Mouse (Mus musculus) heart, postnatal 4 days (tissue): ENCODE measurements around the gene Gm28510. TPM values are rescaled to one million over a fixed set of nuclear protein-coding genes. Genes with fewer than 3 reads are reported as not detected.
"Not testable (repeated sequence)": the region's sequence is repeated elsewhere in the genome, so short reads cannot be mapped to it uniquely, and the experiment has no call there.

ENCODE experiments used
- DNase-seq: peaks from one replicate; pipeline ENCODE4 v3.0.0; 2021
- total RNA-seq, 2 experiments: library from RNA; stranded (reverse); gene quantifications; 2 replicates each; pipeline ENCODE4 v1.2.3; 2021

Gm28510 gene
- total RNA-seq: not detected

DNA sequence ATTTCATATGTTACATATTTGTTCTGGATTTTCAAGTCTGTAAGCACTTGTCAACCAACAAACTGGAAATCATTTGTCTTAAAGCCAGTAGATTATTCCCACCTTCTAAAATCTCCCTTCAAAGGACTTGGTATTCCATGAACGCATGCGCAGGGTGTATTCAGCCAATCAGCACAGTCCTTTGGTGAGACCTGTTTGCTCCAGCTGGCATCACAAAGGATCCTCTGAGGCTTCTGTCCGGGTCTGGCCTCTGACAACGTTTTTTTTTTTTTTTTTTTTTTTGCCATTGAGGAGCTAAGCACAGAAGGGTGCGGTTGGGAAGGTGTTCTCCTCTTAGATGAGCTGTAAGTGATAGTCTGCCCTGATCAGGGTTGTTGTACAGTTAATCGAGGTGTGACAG lies at the start of gene Gm28510:
Gene Gm28510 (plus strand): TSS at position 301 of the 400 bp plus-strand sequence.
- DNase-seq: not testable (repeated sequence)

Other genes with a start within 250 kb of the Gm28510 start
- gene Gm20834, start 88.1 kb upstream of the Gm28510 start, total RNA-seq: not detected
- gene Gm20737, start 123.3 kb downstream of the Gm28510 start, total RNA-seq: not detected
- not detected for gene Gm21775, start 140.7 kb downstream of the Gm28510 start, total RNA-seq
- not detected for gene Gm21900, start 203.6 kb downstream of the Gm28510 start, total RNA-seq